Mouse (Mus musculus) monocyte, adult 5-6 weeks (primary cell): ENCODE data around the gene C130050O18Rik. TPM values are rescaled to one million over a fixed set of nuclear protein-coding genes. Genes with fewer than 3 reads are reported as not detected.

Experiments
- ATAC-seq: fragments of 153-309, 156-312 bp; replicated peaks from 2 replicates; pipeline ENCODE4 v1.8.0; 2017; ENCODE audit warnings: mild to moderate bottlenecking; ENCODE audit not compliant: low TSS enrichment, insufficient number of reproducible peaks, severe bottlenecking, poor library complexity, low FRiP score
- total RNA-seq: library from RNA; stranded (forward); fragments of 200-1000, 200-491, 200-594 nt; gene quantifications from 3 replicates; pipeline ENCODE4 v1.2.3, GENCODE M21; 2017

The C130050O18Rik gene
- total RNA-seq, 1 experiment from 2014 or later = 32.7 TPM

DNA sequence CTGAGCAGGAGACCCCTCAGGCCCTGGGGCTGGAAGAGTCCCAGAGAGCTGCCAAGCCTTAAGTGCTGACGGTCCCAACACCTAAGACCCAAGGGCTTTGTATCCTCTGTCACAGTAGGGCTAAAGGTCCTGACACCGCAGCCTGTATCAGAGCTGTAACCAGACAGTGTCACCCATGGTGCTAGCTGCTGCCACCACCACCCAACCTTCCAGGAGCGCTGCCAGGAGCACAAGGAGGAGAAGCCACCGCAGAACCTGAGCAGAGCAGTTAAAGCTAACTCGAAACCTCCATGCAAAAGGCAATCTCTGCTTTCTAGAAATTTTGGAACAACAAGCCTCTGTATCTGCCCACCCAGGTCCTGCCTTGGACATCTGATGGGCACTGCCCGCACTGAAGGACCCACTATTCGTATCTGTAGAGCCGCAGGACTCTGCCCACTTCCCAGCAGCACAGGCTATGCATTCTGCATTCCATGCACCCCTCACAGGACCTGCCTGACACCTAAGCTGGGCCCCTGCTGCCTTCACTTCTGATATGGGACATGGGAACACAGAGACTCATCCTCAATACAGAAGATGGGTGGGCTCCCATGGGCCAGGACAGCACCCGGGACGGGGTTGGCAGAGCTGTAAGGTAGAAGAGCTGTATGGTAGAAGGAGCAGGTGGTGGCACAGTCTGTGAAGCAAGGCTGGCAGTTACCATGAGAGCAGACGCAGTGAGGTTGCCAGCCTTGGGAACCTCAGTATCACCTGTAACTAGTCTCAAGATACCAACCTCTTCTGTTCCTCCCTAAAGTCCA is 36.0 kb downstream of the C130050O18Rik start:
- no peak for ATAC-seq

DNA sequence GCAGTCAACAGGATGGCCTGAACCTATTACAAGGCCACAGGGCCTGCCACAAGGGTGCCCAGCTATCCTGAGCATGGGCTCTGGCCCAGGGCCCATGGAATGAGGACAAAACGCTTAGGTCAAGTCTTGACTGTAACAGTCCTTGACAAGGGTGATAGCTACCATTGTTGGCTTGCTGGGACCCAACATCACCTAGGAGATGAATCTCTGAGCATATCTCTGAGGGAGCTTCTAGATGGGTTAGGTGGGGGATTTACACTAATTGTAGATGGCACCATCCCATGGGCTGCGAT is 36.6 kb downstream of the C130050O18Rik start:
- no peak for ATAC-seq

DNA sequence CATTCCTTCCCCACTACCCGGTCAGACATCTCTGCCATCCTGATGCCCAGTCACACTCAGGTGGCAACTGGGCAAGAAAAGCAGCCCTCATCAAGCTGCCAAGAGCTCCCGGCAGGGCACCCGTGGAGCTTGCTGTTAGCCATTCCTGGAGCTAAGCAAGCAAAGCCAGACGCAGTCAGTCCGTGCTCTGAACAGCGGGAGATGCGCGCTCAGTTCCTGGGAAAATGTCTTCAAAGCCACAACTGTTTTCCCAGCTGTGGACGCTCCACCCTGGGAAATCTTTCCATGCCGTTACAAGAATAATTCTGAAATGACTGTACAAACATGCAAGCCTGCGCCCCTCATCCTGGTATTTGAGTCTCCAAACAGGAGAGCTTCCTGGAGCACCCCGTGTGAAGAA is 37.3 kb downstream of the C130050O18Rik start:
- ATAC-seq = no peak

DNA sequence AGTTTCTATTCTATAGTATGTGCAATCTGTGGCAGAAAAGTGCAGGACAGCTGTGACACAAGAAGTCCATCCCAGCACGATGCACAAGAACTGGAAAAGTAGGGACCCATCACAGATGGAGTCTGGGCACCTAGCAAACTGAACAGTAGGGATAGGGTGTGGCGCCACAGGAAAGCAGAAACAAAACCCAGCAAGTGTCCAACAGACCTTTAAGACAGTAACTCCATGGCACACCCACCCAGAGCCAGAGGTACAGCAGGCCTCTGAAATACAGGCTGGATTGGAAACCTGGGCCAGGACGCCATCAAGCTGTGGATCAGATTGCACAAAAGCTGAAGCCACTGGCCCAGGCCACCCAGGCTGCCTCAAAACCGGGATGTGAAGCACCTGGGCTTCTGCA is 37.9 kb downstream of the C130050O18Rik start:
- no peak for ATAC-seq

DNA sequence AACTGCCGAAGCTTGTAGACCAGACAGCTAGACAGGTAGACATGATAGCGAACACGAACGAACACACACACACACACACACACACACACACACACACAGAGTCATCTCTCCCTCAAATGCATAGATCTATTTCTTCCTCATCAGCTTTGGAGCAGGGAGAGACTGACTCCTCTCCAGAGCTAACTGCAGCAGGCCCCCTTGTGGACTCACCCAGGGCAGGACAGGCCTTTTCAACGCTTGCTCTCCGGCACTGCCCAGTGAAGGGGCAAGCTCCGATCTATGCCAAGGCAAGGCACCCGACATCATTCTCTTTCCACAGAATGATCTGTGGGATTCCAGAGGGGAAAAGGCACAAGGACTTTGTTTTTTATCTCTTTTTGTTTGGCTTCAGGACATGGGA is 40.2 kb downstream of the C130050O18Rik start:
- ATAC-seq = no peak

DNA sequence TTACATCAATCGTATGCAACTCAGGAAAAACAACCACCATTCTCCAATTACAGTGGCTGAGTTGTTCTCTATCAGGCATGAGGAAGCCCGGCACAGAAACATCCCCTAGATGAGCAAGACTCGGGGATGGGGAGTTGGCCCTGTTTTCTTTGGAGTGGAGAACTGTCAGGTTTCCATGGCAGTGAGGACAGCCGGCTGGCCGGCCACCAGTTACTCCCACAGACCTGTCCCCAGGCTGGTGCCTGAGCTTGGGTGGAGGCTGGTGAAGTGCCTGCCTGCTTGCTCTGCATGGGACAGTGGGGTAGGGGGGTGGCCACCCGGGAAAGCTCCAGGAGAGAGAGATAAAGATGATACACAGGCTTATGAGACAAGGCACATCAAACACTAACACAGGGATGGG is 42.9 kb downstream of the C130050O18Rik start:
- ATAC-seq = no peak

DNA sequence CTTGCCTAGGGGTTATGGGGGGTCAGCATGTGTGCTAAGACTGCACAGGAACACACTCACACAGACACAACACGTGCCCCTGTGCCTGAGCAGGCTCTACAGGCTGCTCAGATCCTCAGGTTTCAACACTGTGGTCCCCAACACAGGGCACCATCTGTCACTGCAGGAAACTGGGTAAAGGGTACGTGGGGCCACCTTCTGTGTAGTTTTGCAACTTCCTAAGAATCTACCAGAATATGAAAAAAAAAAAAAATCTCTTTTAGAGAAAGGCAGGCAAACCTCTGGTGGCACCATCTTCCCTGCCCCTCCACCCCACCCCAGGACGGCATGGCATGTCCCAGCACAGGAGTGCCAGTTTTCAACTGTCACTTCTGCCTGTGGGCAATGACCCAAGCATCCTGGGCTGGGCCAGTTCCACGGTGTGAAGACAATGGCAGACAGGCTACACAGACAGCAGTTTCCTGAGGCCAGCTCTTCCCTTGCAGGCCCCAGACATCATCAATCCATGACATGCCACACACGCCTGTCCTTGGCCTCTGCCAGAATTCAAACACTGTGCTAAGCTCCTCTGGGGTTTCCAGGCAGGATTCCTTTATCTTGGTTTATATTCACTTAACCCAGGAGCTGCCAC is 44.2 kb downstream of the C130050O18Rik start:
- ATAC-seq = 0 out of 2 replicates have a peak, but pooled peaks have one; percentile 11

DNA sequence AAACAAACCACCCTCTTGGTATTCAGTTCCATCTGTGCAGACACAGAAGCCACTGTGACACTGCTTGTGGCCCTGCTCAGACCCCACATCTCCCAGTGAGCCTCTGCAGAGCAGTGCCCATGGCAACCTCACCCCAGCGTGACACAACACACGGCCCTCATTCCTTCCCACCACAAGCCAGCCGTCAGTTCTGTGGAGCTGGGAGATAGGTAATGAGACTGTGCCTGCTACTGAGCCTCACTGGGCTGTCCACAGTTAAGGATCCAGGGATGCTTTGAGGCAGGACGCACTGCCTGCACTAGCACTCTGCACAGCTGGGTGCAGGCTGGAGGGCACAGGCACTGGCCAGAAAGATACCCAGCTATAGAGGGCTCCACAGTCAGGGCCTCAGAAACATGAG is 44.8 kb downstream of the C130050O18Rik start:
- ATAC-seq = no peak

DNA sequence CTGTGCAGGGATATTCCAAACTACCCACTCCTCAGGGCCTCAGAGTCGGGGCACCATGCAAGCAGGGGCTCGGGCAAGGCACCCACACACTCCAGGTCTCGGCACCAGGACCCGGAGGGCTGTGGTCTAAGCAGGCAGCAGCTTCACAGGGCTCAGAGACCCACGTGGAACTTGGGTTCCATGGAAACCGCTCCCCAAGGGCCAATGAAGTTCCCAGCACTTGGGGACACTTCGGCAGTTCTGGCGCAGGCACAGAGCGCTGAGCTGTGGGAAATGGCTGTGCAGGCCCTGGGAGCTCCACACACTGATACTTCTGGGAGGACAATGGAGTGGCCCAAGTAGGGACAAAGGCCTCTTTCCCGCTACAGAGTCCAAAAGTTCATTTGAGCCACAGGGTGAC is 48.0 kb downstream of the C130050O18Rik start:
- no peak for ATAC-seq

DNA sequence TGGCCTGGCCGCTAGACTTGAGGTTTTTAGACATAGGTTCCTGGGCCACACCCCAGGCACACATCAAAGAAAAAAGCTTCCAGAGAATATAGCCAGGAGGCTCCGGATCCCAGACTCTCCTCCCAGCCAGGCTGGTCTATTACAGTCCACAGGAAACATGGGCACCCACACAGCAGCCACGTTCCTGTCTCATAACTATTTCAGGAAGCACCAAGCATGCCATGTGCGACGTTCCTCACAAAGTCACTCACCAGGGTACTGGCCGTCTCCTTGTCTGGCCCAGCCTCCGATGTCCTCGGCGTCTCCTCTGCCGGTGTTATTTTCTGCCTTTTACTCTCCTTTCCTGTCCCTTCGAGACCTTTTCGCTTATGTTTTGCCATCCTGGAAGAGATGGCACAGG is 50.1 kb downstream of the C130050O18Rik start:
- ATAC-seq = no peak

DNA sequence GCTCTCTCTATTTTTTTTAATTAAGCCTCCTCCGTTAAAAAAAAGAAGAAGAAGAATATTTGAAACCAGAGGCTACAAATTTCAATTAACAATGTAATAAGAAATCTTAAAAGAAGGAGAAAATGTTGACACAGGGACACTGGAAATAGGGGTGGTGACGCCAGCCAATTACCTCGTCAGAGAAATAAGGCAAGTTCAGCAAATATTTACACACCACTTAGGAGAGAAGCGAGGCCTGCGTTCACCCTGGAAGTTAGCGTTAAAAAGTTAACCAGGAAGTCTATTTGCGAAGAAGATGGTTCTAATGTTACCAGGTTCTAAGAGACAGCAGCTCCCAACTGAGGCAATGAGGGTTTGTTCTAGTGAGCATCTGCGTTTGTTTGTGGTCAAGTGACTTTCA is 52.2 kb downstream of the C130050O18Rik start:
- no peak for ATAC-seq

DNA sequence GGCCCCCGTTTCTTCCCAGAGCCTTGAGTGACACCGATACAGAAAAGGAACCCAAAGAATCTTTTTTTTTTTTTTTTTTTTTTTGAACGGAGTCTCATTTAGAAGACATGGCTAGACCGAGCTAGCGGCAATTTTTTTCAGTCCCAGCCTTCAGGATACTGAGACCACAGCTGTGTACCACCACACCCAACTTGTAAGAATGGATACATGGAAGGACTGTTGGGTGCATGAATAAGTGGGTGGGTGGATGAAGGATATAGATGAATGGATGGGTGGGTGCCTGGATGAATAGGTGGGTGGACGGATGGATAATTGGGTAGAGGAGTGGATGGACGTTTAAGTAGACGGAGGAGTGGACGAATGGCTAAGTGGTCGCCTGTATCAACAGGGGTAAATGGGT is 54.9 kb downstream of the C130050O18Rik start:
- ATAC-seq = no peak

DNA sequence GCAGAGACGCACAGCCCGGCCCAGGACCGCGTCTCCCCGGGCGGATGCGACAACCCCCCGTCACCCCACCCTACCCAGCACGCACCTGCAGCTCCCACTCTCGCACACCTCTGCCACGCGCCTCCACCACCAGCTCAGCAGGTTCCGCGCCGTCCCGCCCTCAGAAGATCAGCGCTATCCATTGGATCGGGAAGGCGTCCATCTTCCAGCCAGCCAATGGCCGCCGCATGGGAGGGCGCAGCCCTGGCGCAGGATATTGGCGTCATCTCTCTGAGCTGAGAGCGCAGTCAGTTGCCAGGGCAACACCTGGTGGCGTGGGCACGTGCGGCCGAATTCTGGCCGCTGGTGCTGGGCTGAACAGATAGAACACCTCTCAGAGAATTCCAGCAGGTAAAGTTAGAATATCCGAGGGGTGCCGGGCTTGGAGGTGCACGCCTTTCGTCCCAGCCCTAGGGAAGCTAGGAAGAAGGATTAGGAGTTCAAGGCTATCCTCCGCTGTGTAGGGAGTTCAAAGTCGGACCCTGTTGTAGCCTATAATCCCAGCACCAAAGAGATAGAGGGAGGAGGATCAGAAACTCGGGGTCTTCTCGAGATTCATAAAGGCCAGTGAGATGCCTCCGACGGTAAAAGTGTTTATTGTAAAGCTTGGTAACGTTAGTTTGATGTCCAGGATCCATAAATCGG is 55.4 kb downstream of the C130050O18Rik start, which contains the start of gene 3110082I17Rik:
Gene 3110082I17Rik (minus strand): TSS at position 144 of the 684 bp plus-strand sequence.
- peak; percentile 100 for ATAC-seq

DNA sequence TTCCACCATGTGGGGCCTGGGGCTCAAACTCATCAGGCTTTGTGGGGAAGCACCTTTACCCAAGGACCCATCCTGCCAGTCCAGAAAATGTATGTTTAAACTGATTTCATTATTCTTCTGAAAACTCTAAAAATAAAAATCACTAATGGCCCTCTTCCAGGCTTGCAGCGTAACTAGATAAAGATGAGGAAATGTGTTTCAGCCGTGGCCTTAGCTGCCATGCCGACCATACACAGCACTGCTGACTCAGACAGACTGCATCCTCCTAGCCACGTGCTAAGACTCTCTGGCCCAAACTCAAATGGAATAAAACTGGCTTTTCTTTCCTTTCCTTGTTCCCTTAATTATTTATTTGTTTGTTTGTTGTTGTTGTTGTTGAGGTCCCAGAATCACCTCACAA is 59.8 kb downstream of the C130050O18Rik start:
- ATAC-seq = no peak

Other genes starting within 250 kb of the C130050O18Rik start
- gene Sun1, start 204.6 kb upstream of the C130050O18Rik start, total RNA-seq = 62.9 to 89.5 TPM (median 80.2 TPM) in 3 replicates
- gene Get4, start 153.0 kb upstream of the C130050O18Rik start, total RNA-seq = 20.5 to 26.5 TPM (median 21.0 TPM) in 3 replicates
- 67.3 to 90.2 TPM (median 72.6 TPM) in 3 replicates for gene Adap1, start 79.7 kb upstream of the C130050O18Rik start, total RNA-seq
- 9.5 to 46.4 TPM (median 15.2 TPM) in 3 replicates for gene Cox19, start 53.9 kb upstream of the C130050O18Rik start, total RNA-seq
- gene Cyp2w1, start 52.7 kb upstream of the C130050O18Rik start, total RNA-seq = not detected in 3 replicates
- 6.9 to 10.8 TPM (median 9.8 TPM) in 3 replicates for gene Gpr146, start 27.6 kb upstream of the C130050O18Rik start, total RNA-seq
- gene Gper1, start 17.9 kb downstream of the C130050O18Rik start, total RNA-seq = 0.53 to 1.3 TPM in 2 of 3 replicates, not detected in the other
- gene 3110082I17Rik, start 55.2 kb downstream of the C130050O18Rik start, total RNA-seq = 16.2 to 45.2 TPM (median 35.8 TPM) in 3 replicates
- 19.3 to 53.0 TPM (median 49.3 TPM) in 3 replicates for gene Zfand2a, start 79.3 kb downstream of the C130050O18Rik start, total RNA-seq
- not detected in 3 replicates for gene Uncx, start 138.2 kb downstream of the C130050O18Rik start, total RNA-seq